Mouse (Mus musculus): ENCODE data around the gene Fars2. TPM values are rescaled to one million over a fixed set of nuclear protein-coding genes. Genes with fewer than 3 reads are reported as not detected.

Fars2 gene
- polyA plus RNA-seq, 1 experiment from 2014 or later = 23.5 TPM

- H3K4me3 ChIP-seq = no peak overlapping the region
- H3K36me3 ChIP-seq (replicated peaks) = no peaks in the 10 kb centered on the region
- peaks cover 45% of the 10 kb centered on the region for H3K27me3 ChIP-seq (replicated peaks; ENCODE audit: low read depth, poor library complexity, severe bottlenecking)
- no peaks in the 10 kb centered on the region for H3K9me3 ChIP-seq
- DNase-seq (ENCODE audit: low spot score) = no peak
- no peak overlapping the region for H3K27ac ChIP-seq (replicated peaks)
- H3K4me1 ChIP-seq = peaks cover 17% of the 10 kb centered on the region
- 95% methylated on average over 2 of the region's 2 CpGs for WGBS
Observed at GRCm38 (mm10) chr13:36285235-36285634, 168.0 kb downstream of the Fars2 start.

- H3K36me3 ChIP-seq (replicated peaks) = no peaks in the 10 kb centered on the region
- no peak overlapping the region for H3K27ac ChIP-seq (replicated peaks)
- H3K4me3 ChIP-seq = no peak overlapping the region
- H3K9me3 ChIP-seq = no peaks in the 10 kb centered on the region
- DNase-seq (ENCODE audit: low spot score) = no peak
- WGBS = 74% methylated on average over 3 of the region's 3 CpGs
- no peaks in the 10 kb centered on the region for H3K27me3 ChIP-seq (replicated peaks; ENCODE audit: low read depth, poor library complexity, severe bottlenecking)
- peaks cover 10% of the 10 kb centered on the region for H3K4me1 ChIP-seq
Observed at GRCm38 (mm10) chr13:36293511-36293910, 176.3 kb downstream of the Fars2 start.

GRCm38 (mm10) chr13:36294503-36294902, 177.3 kb downstream of the Fars2 start:
- Histone ChIP-seq H3K4me3 (no peak overlapping the region), H3K9me3 (no peaks in the 10 kb centered on the region), H3K36me3 (replicated peaks) (no peaks in the 10 kb centered on the region), H3K27me3 (replicated peaks; ENCODE audit: low read depth, poor library complexity, severe bottlenecking) (no peaks in the 10 kb centered on the region), H3K4me1 (peaks cover 13% of the 10 kb centered on the region), H3K27ac (replicated peaks) (no peak overlapping the region)
- no peak for DNase-seq (ENCODE audit: low spot score)
- WGBS = 87% methylated on average over 5 of the region's 5 CpGs

- H3K27ac ChIP-seq (replicated peaks) = no peak overlapping the region
- H3K27me3 ChIP-seq (replicated peaks; ENCODE audit: low read depth, poor library complexity, severe bottlenecking) = no peaks in the 10 kb centered on the region
- DNase-seq (ENCODE audit: low spot score) = no peak
- H3K4me1 ChIP-seq = peaks cover 13% of the 10 kb centered on the region
- no peaks in the 10 kb centered on the region for H3K9me3 ChIP-seq
- no peak overlapping the region for H3K4me3 ChIP-seq
- WGBS = 64% methylated on average over 6 of the region's 6 CpGs
- H3K36me3 ChIP-seq (replicated peaks) = no peaks in the 10 kb centered on the region
Observed at GRCm38 (mm10) chr13:36295848-36296247, 178.6 kb downstream of the Fars2 start.

GRCm38 (mm10) chr13:36296574-36296973, 179.4 kb downstream of the Fars2 start:
- Histone ChIP-seq H3K4me1 (peaks cover 13% of the 10 kb centered on the region), H3K27ac (replicated peaks) (no peak overlapping the region), H3K4me3 (no peak overlapping the region), H3K9me3 (no peaks in the 10 kb centered on the region), H3K27me3 (replicated peaks; ENCODE audit: low read depth, poor library complexity, severe bottlenecking) (no peaks in the 10 kb centered on the region), H3K36me3 (replicated peaks) (no peaks in the 10 kb centered on the region)
- DNase-seq (ENCODE audit: low spot score) = no peak
- WGBS = 77% methylated on average over 4 of the region's 4 CpGs

- WGBS = 70% methylated on average over 3 of the region's 3 CpGs
- Histone ChIP-seq H3K36me3 (replicated peaks) (no peaks in the 10 kb centered on the region), H3K9me3 (no peaks in the 10 kb centered on the region), H3K4me3 (no peak overlapping the region), H3K27ac (replicated peaks) (no peak overlapping the region), H3K27me3 (replicated peaks; ENCODE audit: low read depth, poor library complexity, severe bottlenecking) (no peaks in the 10 kb centered on the region), H3K4me1 (peaks cover 13% of the 10 kb centered on the region)
- no peak for DNase-seq (ENCODE audit: low spot score)
Observed at GRCm38 (mm10) chr13:36297950-36298781, 181.0 kb downstream of the Fars2 start.

- Histone ChIP-seq H3K27ac (replicated peaks) (no peak overlapping the region), H3K36me3 (replicated peaks) (no peaks in the 10 kb centered on the region), H3K27me3 (replicated peaks; ENCODE audit: low read depth, poor library complexity, severe bottlenecking) (no peaks in the 10 kb centered on the region), H3K4me3 (no peak overlapping the region), H3K9me3 (no peaks in the 10 kb centered on the region), H3K4me1 (peaks cover 13% of the 10 kb centered on the region)
- no peak for DNase-seq (ENCODE audit: low spot score)
Observed at GRCm38 (mm10) chr13:36298782-36299031, 181.5 kb downstream of the Fars2 start.

- 77% methylated on average over 3 of the region's 3 CpGs for WGBS
- no peak overlapping the region for H3K27ac ChIP-seq (replicated peaks)
Observed at GRCm38 (mm10) chr13:36302770-36303169, 185.6 kb downstream of the Fars2 start.

GRCm38 (mm10) chr13:36305306-36305705, 188.1 kb downstream of the Fars2 start:
- WGBS = 80% methylated on average over 2 of the region's 2 CpGs
- Histone ChIP-seq H3K4me3 (no peak overlapping the region), H3K9me3 (no peaks in the 10 kb centered on the region), H3K4me1 (no peaks in the 10 kb centered on the region; the same call in 1 of the 2 replicates), H3K27ac (replicated peaks) (no peak overlapping the region), H3K36me3 (replicated peaks) (no peaks in the 10 kb centered on the region), H3K27me3 (replicated peaks; ENCODE audit: low read depth, poor library complexity, severe bottlenecking) (no peaks in the 10 kb centered on the region)
- DNase-seq (ENCODE audit: low spot score) = no peak

More at GRCm38 (mm10) chr13:36302770-36303169, 185.6 kb downstream of the Fars2 start:
- DNase-seq (ENCODE audit: low spot score) = no peak
- H3K9me3 ChIP-seq = no peaks in the 10 kb centered on the region
- H3K27me3 ChIP-seq (replicated peaks; ENCODE audit: low read depth, poor library complexity, severe bottlenecking) = no peaks in the 10 kb centered on the region
- H3K4me1 ChIP-seq = peaks cover 7% of the 10 kb centered on the region
- H3K4me3 ChIP-seq = no peak overlapping the region
- no peaks in the 10 kb centered on the region for H3K36me3 ChIP-seq (replicated peaks)

- Histone ChIP-seq H3K36me3 (replicated peaks) (no peaks in the 10 kb centered on the region), H3K9me3 (no peaks in the 10 kb centered on the region), H3K4me3 (no peak overlapping the region), H3K4me1 (no peaks in the 10 kb centered on the region; the same call in 1 of the 2 replicates), H3K27me3 (replicated peaks; ENCODE audit: low read depth, poor library complexity, severe bottlenecking) (no peaks in the 10 kb centered on the region), H3K27ac (replicated peaks) (no peak overlapping the region)
- no peak for DNase-seq (ENCODE audit: low spot score)
- 78% methylated on average over 4 of the region's 4 CpGs for WGBS
Observed at GRCm38 (mm10) chr13:36307386-36307785, 190.2 kb downstream of the Fars2 start.

GRCm38 (mm10) chr13:36309160-36309559, 191.9 kb downstream of the Fars2 start:
- Histone ChIP-seq H3K4me1 (no peaks in the 10 kb centered on the region; the same call in 1 of the 2 replicates), H3K27me3 (replicated peaks; ENCODE audit: low read depth, poor library complexity, severe bottlenecking) (no peaks in the 10 kb centered on the region), H3K9me3 (no peaks in the 10 kb centered on the region), H3K36me3 (replicated peaks) (no peaks in the 10 kb centered on the region), H3K4me3 (no peak overlapping the region), H3K27ac (replicated peaks) (no peak overlapping the region)
- no peak for DNase-seq (ENCODE audit: low spot score)
- 82% methylated on average over 1 of the region's 1 CpGs for WGBS

- Histone ChIP-seq H3K27me3 (replicated peaks; ENCODE audit: low read depth, poor library complexity, severe bottlenecking) (no peaks in the 10 kb centered on the region), H3K4me1 (no peaks in the 10 kb centered on the region), H3K27ac (replicated peaks) (no peak overlapping the region), H3K9me3 (no peaks in the 10 kb centered on the region), H3K4me3 (no peak overlapping the region), H3K36me3 (replicated peaks) (no peaks in the 10 kb centered on the region)
- DNase-seq (ENCODE audit: low spot score) = no peak
- 87% methylated on average over 8 of the region's 8 CpGs for WGBS
Observed at GRCm38 (mm10) chr13:36314218-36314617, 197.0 kb downstream of the Fars2 start.

GRCm38 (mm10) chr13:36314860-36315800, 197.9 kb downstream of the Fars2 start:
- H3K27me3 ChIP-seq (replicated peaks; ENCODE audit: low read depth, poor library complexity, severe bottlenecking) = no peaks in the 10 kb centered on the region
- 84% methylated on average over 10 of the region's 10 CpGs for WGBS
- no peaks in the 10 kb centered on the region for H3K9me3 ChIP-seq
- H3K4me3 ChIP-seq = no peak overlapping the region
- no peak for DNase-seq (ENCODE audit: low spot score)
- no peak overlapping the region for H3K27ac ChIP-seq (replicated peaks)
- no peaks in the 10 kb centered on the region for H3K4me1 ChIP-seq
- no peaks in the 10 kb centered on the region for H3K36me3 ChIP-seq (replicated peaks)
